Mouse (Mus musculus) c-Kit-negative CD71-positive TER-119-positive erythroid progenitor cells, embryonic 14.5 days (primary cell): ENCODE measurements around the gene Mymx.
A peak's percentile ranks its signal among the peaks of the same experiment; 100 is the strongest.
"Not testable (repeated sequence)": the region's sequence is repeated elsewhere in the genome, so short reads cannot be mapped to it uniquely, and the experiment has no call there.

ENCODE experiments used
- DNase-seq: peaks from one replicate; pipeline ENCODE4 v3.0.0-alpha.2; 2013; ENCODE audit warnings: low read depth, low spot score

Gene Mymx

DNA sequence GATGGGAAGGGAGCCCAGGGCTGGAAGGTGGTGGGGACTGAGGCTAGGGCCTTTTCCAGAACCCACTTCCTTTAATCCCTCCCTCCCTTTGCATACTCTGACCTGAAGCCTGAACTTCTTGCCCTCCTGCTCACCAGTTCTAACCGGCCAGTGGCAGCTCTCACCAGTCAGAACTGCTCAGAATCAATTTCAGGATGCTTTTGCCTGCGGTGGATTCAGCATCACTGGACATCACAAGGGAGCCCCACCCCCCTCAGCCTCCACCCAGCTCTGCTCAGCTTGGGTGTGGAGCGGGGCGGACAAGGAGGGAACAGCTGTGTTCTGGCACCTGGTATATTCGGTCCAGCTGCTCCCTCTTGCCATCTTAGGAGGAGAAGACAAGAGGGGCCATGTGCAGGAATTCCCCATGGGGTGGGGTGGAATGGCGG, at the start of gene Mymx:
Mymx (minus strand) TSS at position 226 of the 428 bp plus-strand sequence.
- no peak for DNase-seq

DNA sequence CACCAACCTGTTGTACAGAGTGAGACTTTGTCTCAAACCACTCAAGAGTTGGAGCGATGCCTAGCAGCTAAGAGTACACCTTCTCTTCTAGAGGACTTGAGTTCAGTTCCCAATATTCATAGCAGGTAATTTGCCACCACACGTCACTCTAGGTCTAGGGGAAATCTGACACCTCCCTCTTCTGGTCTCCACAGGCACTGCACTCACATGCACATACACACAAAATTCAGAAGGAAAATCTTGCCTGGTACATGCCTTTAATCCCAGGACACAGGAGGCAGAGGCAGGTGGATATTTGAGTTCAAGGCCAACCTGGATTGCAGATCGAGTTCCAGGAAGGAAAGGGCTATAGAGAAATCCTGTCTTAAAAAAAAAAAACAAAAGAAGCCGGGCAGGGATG, 42.3 kb upstream of the Mymx start:
- no peak for DNase-seq

DNA sequence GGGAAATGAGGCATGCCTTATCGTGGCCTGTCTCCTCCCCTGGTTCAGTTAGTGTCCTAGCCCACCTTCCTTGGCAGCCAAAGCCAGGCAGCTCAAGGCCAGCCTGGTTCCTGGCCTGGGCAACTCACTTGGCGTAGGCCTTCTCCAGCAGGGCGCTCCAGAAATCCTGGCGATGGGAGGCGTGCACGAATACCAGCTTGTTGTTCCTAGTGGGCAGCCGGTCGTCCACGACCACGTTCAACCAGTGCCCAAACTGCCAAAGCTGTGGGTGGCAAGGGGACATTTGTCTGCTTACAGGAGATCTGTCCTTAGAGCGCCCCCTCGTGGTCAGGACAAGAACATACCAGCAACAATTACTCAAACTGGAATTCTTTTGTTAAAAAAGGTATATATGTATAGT, 40.8 kb upstream of the Mymx start:
- DNase-seq: peak; percentile 49

DNA sequence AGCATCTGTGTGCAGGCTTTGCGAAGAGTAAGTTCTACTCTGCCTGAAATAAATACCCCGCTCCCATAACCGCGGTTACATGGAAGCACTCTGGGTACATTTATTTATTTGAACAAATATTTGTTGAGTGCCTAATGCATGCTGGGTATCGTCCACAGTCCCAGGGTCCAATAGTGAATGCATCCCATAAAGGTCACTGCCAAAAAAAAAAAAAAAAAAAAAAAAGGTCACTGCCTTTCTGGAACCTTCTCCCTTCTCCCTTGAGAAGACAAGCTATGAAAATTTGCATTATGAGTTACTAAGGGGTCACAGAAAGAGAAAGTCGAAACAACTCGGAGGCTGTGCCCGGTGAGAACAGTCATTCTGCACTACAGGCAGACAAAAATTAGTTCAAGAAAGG, 40.1 kb upstream of the Mymx start:
- no peak for DNase-seq

DNA sequence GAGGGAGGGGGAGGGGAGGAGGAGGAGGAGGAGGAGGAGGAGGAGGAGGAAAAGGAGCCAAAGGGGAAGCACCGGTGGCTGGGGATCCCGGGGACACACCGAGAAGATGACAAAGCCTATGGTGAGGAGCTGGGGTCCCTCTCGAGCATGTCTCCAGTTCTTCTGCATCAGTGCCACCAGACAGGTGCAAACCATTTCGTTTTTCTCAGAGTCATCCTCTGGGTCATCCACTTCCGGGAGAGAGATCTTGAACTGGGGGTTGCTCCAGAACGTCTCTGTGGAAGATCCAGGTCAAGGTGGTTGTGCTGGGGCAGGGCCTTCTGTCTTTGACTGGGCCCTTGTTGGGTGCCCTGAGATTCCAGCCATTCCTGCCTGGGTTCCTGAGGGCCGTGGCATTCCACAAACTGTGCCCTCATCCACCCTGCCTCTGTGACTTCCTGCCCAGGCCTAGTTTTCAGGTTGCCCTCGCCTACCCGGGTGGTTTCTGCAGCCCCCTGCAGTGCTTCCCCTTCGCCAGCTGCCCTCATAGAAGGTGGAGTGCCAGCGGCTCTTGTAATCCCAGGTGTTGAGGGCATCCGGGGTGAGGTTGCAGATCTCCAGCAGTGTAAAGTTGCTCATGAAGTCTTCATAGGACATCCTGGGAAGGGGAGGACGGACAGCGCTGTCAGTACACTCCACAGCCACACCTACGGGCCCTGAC, 36.8 kb upstream of the Mymx start:
- DNase-seq: no peak

DNA sequence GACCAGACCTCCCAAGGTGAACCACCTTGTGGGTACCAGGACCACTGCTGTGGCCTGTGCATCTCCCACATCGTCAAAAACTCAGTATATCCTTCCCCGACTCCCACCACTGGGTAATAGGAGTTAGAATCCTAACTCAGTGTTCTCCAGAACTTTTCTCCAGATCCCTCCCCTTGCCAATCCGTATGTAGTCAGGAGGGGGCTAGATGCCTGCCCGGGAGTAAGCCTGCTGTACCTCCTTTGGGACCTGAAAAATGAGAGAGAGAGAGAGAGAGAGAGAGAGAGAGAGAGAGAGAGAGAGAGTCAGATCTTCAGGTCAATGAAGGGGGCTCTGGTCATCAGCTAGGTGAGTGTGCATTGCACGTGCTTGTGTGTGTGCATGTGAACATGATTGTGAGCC, 32.1 kb upstream of the Mymx start:
- no peak for DNase-seq

DNA sequence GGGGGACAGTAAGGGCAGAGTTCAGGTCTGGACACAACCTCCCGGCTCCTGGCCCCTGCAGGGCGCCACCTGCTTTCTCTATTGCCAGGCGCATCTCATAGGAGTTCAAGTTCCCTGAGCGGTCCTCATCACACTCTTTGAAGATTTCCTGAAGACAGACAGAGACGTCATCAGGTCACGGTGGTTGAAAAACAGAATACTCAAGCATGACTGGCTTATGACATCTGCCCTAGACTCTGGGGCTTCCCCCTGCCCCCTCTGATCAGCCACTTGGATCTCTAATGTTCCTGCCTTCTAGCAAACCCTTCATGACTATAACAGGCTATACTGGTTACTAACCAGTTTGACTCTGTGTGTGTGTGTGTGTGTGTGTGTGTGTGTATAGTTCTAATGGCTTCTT, 30.0 kb upstream of the Mymx start:
- DNase-seq: no peak

DNA sequence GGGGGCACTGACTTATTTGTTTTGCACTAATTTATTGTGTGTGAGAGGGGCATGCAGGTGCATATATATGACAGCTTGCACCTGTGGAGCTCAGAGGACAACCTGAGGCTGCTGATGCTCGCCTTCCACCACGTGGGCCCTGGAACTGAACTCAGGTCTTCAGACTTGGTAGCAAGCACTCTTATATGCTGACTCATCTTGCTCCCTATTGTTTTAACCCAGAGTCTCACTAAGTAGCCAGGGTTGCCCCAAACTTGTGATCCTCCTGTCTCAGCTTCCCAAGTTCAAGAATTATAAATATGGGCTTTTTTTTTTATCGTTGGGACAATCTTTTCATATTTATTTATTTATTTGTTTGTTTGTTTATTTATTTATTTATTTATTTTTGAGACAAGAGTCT, 29.1 kb upstream of the Mymx start:
- DNase-seq: no peak

DNA sequence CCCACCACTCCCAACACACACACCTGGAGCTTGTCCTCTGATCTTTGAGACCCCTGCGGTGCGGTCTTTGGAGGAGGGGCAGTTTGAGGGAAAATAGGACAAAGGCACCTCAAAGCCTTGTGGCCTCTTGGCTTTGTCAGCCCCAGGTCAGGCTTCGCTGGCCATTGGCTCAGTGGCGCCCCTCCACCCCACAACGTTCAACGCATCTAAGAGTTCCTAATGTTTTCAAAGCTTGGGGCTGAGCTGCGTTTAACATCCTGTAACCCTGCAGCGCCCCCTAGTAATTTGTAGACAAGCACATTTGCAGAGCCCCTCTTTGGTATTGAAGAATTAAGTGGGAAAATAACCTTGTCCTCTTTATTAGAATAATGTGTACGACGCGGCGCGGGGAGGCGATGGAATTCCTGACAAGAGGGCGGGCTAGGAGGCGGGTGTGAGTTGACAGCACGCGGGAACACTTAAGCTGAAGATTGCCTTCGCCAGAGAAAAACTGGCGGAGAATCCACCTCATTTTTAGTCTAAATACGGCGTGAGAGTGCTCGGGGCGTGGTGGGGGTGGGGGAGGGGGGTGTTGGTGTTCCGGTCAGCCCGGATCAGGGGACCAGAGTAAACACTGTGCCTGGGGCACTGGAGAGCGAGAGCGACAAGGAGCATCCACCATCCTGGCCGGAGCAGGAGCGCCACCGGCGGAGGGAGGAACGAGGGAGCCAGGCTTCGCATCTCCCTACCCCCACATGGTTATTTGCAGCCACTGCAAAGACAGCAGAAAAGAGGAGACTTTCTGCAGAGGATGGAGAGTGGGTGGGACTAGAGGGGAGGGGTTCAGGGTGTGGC, 28.2 kb upstream of the Mymx start:
- peak; percentile 29 for DNase-seq

DNA sequence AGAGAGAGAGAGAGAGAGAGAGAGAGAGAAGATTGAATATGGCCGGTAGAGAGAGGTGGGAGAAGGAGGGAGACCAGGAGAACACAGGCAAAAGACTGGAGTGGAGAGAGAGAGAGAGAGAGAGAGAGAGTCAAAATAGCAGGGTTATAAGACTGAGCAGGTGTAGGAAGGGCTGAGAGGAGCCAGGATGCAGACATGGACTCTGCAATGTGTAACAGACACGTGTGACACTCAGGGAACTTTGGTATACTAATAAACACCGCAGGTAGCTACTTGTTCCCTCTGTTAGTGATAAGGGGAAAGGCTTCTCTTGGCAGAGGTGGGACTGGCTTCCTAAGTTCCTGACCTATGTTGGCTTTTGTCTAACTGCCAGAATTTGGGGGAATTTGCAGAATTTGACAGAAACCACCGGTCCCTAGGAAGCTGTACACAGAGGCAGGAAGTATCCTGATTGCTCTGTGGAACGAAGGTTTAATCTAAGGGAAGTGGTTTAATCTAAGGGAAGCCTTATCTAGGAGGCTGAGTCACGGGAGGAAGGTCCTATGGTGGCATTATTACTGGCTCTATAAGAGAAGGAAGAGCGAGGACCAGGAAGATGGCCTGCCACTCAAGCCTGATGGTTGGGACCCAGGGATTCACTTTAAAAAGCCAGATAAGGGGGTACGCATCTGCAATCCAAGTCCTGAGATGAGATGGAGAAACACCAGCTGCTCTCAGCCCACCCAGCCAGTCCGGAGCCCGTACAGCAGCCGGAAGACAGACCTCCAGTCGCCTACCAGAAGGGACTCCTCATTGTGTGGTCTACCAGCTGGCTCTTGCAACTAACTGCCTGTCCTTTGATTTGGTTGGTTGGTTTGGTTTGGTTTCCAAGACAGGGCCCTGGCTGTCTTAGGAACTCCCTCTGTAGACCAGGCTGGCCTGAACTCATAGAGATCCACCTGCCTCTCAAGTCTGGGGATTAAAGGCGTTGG, 27.3 kb upstream of the Mymx start:
- no peak for DNase-seq

DNA sequence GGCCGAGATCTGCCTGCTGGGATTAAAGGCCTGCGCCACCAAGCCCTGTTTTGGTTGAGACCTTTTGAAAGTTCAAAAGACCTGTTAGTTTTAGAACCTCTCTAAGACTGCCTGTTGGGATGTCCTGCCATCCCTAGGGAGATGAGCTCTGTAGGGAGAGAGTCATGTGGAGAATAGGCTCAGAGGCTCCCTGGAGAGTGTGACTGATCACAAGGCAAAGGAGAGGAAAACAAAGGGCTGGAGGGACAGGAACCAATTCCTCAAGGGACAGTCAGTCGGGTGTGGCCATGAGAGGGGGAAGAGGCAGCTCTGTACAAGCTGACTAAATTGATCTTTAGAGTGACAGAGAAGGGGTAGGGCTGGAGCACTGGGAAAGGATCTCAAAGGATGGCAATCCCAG, 26.3 kb upstream of the Mymx start:
- DNase-seq: no peak

DNA sequence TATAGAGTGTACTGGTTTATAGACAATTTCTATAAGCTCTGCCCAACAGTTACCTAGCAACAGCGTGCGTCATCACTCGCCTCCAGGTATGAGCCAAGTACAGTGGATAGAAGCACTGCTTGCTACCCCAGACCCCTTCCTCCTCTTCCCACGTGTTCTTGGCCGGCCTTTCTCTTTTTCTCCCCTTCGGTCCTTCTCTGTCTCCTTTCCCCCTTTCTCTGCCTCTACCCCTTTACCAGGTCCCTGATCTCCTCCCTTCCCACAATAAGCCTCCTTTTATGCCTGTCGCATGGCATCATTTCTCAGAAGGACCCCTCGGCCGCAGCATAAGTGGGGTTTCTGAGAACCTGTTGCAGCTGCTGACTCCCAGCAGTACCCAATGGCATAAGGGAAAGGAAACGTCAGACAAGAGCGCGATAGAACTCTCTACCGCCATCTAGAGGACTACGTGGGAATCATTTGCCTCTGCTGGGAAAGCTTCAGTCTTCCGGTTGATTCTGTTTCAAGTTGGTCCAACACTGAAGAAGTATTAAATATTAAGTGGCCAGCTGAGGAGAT, 24.8 kb upstream of the Mymx start:
- peak; percentile 79 for DNase-seq

DNA sequence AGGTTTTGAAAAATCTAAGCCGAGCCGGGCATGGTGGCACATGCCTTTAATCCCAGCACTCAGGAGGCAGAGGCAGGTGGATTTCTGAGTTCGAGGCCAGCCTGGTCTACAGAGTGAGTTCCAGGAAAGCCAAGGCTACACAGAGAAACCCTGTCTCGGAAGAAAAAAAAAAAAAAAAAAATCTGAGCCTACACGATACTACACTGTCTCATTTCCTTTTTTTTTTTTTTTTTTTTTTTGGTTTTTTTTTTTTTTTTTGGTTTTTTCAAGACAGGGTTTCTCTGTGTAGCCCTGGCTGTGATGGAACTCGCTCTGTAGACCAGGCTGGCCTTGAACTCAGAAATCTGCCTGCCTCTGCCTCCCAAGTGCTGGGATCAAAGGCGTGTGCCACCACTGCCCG, 21.5 kb upstream of the Mymx start:
- not testable (repeated sequence) for DNase-seq

DNA sequence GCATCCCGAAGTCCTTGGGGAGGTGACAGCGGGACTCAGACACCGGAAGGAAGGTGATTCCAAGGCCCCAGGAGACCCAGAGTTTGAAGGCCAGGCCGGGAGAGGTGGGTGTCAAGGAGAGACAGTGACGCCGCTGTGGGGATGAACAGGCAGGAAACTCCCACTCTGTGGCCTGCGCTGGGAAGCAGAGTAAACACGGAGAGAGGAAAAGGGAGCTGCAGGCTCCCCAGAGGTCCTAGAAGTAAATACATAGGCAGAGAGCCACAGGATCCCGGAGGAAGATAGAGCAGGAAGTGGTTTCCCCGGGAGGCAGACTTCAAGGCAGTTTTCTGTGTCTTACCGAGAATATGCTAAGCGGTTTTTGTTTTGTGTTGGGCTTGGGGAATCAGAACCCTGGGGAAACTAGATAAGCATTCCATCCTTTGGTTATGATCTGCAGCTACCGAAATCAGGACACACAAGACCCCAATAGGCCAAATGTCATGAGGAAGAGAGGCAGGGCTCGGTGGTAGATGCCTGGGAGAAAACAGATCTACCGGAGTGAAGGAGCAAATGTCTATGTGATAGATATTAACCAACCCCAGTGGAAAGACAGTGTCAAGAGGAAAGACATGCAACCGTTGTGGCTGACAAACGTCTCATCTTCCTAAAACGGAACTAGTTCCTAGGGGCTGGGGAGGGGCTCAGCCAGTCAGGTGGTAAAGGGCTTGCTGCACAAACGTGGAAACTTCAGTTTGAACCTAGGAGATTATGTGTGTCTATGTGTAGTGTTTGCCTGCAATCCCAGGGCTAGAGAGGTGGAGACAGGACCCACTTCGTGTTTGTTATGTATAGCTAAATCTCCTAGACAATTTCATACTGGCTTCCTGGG, 17.7 kb upstream of the Mymx start:
- DNase-seq: no peak

DNA sequence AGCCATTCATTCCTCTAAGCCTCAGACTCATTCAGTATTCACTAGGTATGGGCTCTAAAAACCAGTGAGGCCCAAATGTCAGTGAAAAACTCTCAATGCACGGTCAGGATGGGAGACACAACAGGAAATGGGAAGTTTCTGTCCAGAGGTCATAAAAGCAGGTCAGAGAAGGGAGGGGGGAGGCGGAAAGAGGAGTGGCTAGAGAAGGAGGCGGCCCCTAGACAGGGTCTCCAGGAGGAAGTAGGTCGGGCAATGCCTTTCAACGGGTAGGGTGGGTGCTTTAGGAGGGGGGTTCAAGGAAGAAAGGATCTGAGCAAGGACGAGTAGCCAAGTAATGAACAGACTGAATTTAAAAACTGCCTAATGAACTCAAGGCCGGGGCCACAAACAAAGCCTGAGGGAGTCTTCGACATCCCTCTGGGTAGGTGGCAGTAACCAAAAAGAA, 17.1 kb upstream of the Mymx start:
- no peak for DNase-seq

DNA sequence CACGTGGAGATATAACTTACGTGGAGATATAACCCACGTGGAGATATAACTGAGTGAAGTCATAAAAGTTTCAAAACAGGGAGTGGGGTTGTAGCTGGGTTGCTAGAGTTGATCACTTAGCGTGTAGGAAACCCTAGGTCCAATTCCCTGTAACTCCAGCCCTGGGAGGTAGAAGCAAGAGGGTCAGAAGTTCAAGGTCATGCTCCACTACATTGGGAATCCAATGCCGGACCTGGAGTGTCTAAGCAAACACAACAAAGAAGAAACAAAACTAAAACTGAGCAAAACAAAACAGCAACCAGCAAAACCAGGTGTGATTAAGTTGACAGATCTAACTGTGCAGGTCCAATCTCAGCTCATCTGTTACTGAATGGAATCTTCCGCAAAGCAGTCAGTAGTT, 15.8 kb upstream of the Mymx start:
- DNase-seq: no peak

DNA sequence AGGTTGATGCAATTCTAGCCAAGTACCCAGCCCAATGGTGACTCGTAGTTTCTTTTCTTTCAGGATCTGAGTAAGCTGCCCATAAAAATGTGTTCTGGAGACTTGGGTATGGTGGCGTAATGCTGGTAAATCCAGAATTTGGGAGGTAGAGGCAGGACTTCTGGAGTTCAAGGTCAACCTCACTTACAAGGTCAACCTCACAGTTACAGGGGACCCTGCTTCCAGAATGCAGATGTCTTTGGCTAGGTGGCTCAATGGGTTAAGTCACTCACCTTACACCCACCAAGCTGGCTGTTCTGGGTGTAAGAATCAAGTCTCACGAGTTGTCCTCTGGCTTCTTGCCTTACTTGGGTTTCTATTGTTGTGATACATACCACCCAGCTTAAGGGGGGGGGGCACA, 14.8 kb upstream of the Mymx start:
- DNase-seq: no peak

DNA sequence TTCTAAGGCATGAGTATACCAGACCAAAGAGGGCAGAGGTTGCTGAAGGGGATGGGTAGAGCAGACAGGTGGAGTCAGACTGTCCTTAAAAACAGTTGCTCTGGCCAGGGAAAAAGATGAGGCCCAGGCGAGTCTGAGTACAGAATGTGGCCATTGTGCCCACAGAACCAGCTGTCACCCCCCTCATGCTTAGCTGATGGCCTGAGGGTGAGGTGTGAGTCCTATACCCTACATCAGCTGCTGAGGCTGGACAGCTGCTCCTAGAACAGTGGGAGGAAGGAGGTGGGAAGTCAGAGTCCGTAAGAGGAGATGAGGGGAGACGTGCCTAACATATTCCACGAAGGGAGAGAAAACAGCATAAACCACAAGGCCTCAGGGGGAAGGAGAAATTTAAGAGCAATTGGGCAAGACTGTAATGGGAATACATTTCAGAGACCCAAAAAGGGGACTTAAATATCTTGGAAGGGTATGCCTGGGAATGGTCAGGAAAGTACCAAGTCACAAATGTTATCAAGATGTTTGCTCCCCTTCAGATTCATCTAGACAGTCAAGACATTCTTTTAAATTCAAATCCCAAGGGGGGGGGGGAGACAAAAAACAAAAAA, 14.2 kb upstream of the Mymx start:
- DNase-seq: no peak

DNA sequence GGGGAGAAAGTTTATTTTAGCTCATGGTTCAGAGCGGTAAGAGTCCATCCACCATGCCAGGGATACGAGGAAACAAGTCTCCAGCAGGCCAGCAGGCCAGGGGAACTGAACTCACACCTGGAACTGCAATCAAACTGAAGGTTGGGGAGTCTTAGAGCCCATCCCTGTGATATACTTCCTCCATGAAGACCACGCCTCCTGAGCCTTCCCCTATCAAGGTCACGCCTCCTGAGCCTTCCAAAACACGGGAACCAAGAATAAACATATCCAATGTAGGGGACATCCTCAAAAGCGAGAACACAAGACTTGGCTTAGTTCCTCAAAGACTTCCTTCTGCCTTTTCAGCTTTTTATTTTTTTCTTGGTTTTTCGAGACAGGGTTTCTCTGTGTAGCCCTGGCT, 11.0 kb upstream of the Mymx start:
- DNase-seq: no peak

DNA sequence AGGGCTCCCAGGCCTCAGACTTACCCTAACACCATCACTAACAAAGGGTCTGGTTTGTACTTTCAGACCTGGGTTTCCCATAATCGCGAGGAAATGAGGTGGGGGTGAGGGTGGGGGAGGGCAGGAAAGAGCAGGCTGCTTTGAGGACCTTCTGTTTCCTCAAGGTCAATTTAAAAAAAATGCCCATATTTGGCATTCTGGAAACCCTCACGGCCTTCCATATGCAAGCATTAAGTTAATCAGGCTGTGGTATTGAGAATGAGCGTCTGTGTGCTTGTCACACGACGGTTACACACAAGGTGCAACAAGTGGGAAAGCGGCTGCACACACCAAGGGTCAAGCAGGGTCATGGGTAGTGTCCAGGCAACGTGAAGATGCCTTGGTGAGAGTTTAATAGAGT, 10.1 kb upstream of the Mymx start:
- DNase-seq: no peak
